Mouse (Mus musculus) CH12.LX (cell line): ENCODE measurements around the gene Gtpbp4. TPM values are rescaled to one million over a fixed set of nuclear protein-coding genes. Genes with fewer than 3 reads are reported as not detected.
"Not testable (repeated sequence)": the region's sequence is repeated elsewhere in the genome, so short reads cannot be mapped to it uniquely, and the experiment has no call there.

ENCODE experiments used
- DNase-seq: peaks from one replicate; pipeline ENCODE4 v3.0.0-alpha.2; 2013; ENCODE audit errors: extremely low read depth
- H3K27ac ChIP-seq: 2 replicates; pipeline ENCODE4 v1.5.1; 2012; ENCODE audit warnings: low read depth, mild to moderate bottlenecking, control low read depth, moderate library complexity; ENCODE audit not compliant: insufficient read depth
- H3K27me3 ChIP-seq: replicated peaks from 2 replicates; pipeline ENCODE3; 2012; ENCODE audit warnings: inconsistent platforms
- H3K36me3 ChIP-seq, 2 experiments: replicated peaks in 1 of 2; 2 replicates each; pipeline versions ENCODE3 to v1.6.1; 2012; ENCODE audit warnings: inconsistent platforms in 1 of 2, low read length in 1 of 2, mild to moderate bottlenecking in 1 of 2, mixed read lengths in 1 of 2, moderate library complexity in 1 of 2; ENCODE audit not compliant: control insufficient read depth in 1 of 2, insufficient read depth in 1 of 2
- H3K4me1 ChIP-seq, 2 experiments: 2 replicates each; pipeline ENCODE4 v1.6.1; 2012; ENCODE audit warnings: inconsistent platforms in 1 of 2, moderate library complexity in 1 of 2; ENCODE audit not compliant: insufficient read depth in 2 of 2, control insufficient read depth in 1 of 2
- H3K4me2 ChIP-seq: 2 replicates; pipeline ENCODE4 v1.6.1; 2012; ENCODE audit warnings: low read depth, mild to moderate bottlenecking, control low read depth; ENCODE audit not compliant: poor library complexity, insufficient read depth, severe bottlenecking
- H3K4me3 ChIP-seq, 3 experiments: fragments of 150-350 bp in 1 of 3; sonication (generic) in 1 of 3; replicated peaks in 1 of 3; 2 replicates each; pipeline versions ENCODE3 to v1.5.1; 2011 to 2012; ENCODE audit warnings: low read depth in 2 of 3, low read length in 2 of 3, mild to moderate bottlenecking in 2 of 3, moderate library complexity in 2 of 3, control low read depth in 1 of 3, improper control_type of control experiment in 1 of 3, inconsistent platforms in 1 of 3, mixed read lengths in 1 of 3; ENCODE audit not compliant: poor library complexity in 1 of 3
- H3K79me2 ChIP-seq: replicated peaks from 2 replicates; pipeline ENCODE4 v1.6.1; 2012; ENCODE audit warnings: mild to moderate bottlenecking, moderate library complexity; ENCODE audit not compliant: control insufficient read depth, poor library complexity, insufficient read depth, severe bottlenecking; ENCODE audit errors: extremely low read depth
- H3K9ac ChIP-seq: 2 replicates; pipeline ENCODE4 v1.6.1; 2012; ENCODE audit warnings: low read depth, mild to moderate bottlenecking, control low read depth, moderate library complexity; ENCODE audit not compliant: insufficient read depth
- H3K9me3 ChIP-seq: replicated peaks from 2 replicates; pipeline ENCODE3; 2012; ENCODE audit warnings: low read length, inconsistent platforms, mixed read lengths
- dilution Hi-C: fragments of 300-500 bp; cut with MboI; formaldehyde crosslinking; loops from 2 replicates; pipeline ENCODE4 v1.14.3; 2020; ENCODE audit warnings: low sequenced_read_pairs; ENCODE audit not compliant: extremely low pct_unique_long_range_greater_than_20kb, extremely low pct_ligation_motif_present
- in situ Hi-C: fragments of 300-500 bp; cut with MboI; formaldehyde crosslinking; loops from 3 replicates; pipeline ENCODE4 v1.14.3; 2019; ENCODE audit warnings: low sequenced_read_pairs, low pct_ligation_motif_present, low pct_unique_long_range_greater_than_20kb, mixed read lengths
- polyA plus RNA-seq: library from polyadenylated mRNA; unstranded; fragments of >175 nt; gene quantifications from 2 replicates; pipeline ENCODE4 v1.2.1, GENCODE M21; 2012; ENCODE audit warnings: low read depth; ENCODE audit not compliant: insufficient read length
- total RNA-seq, 2 experiments: library from RNA; depleted of rRNA; stranded (reverse); fragments of 300-350 nt in 1 of 2; fragments of >200 nt in 1 of 2; gene quantifications; 2 replicates each; pipeline ENCODE4 v1.2.3; 2012 to 2014

Gene Gtpbp4
- total and polyA plus RNA-seq, 3 experiments = 92.1 to 174 (median 116) TPM

DNA sequence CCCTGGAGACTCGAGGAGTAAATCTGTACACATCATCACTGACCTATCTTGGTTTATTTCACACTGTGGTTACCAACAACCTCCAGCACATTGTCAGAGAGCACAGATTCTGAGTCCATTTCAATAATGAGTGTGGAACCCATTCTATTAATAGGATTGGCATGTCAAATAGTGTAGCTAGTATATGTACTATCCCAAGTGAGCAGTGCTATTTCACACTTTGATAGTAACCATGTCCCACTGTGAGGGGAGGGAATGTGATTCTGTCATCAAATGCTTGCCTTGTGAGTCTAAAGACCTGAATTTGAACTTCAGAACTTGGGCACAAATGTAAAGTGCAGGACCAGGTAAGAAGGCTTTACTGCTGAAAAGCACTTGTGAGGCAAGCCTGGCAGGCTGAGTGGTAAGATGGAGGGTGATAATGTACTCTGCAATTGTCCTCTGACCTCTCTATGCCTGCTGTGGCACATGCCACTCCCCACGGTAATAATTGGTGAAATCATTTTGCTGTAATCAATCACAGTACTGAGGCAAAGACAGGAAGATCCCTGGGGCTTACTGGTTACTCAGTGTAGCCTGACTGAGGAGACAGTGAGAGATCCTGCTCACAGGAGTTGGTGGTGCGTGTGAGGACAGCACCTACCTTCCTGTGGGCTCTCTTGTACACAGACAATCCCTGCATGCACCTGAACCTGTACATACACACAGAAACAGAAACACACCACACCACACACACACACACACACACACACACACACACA, 34.6 kb downstream of the Gtpbp4 start:
- H3K4me1 ChIP-seq, H3K79me2 ChIP-seq, DNase-seq, H3K27ac ChIP-seq, H3K36me3 ChIP-seq, H3K4me3 ChIP-seq, dilution Hi-C loops, H3K9ac ChIP-seq, H3K4me2 ChIP-seq, H3K27me3 ChIP-seq, H3K9me3 ChIP-seq, in situ Hi-C loops: not testable (repeated sequence)

DNA sequence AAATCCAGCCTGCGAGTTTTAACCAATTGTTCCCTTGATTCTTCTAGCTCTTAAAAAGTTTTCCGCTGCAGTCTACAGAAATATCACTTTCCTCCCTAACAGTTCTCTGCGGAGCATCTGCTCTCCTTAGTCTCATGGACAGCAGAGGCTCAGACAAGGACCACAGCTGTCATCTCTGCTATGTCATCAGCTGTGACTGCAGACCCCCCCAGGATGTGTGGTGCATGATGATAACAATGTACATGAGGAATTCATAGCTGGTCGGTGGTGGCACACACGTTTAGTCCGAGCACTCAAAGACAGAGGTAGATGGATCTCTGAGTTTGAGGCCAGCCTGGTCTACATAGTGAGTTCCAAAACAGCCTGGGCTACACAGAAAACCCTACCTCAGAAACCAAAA, 36.3 kb downstream of the Gtpbp4 start:
- H3K4me3 ChIP-seq, H3K9me3 ChIP-seq, H3K36me3 ChIP-seq, in situ Hi-C loops, H3K4me1 ChIP-seq, H3K9ac ChIP-seq, dilution Hi-C loops, H3K27me3 ChIP-seq, DNase-seq, H3K4me2 ChIP-seq, H3K27ac ChIP-seq, H3K79me2 ChIP-seq: not testable (repeated sequence)

DNA sequence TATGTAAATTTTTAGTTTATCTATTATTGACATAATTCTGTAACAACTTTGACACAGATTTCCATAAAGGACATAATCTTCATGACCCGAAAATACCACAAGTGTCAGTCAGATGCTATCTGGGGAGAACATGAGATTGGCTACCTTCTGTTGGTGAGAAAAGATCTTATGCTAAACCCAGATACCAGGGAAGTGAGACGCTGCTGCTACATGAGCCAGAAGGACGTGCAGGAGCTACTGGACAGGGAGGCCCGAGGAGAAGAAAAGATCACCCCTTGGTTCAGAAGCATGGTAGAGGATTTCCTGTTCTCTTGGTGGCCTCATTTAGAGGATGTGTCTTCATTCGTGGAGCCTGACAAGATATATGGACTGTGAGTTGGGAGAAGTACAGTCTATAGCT, 36.8 kb downstream of the Gtpbp4 start:
- H3K9me3 ChIP-seq, in situ Hi-C loops, dilution Hi-C loops, H3K79me2 ChIP-seq, H3K4me1 ChIP-seq, H3K4me3 ChIP-seq, H3K27ac ChIP-seq, H3K27me3 ChIP-seq, H3K4me2 ChIP-seq, H3K9ac ChIP-seq, DNase-seq, H3K36me3 ChIP-seq: not testable (repeated sequence)

DNA sequence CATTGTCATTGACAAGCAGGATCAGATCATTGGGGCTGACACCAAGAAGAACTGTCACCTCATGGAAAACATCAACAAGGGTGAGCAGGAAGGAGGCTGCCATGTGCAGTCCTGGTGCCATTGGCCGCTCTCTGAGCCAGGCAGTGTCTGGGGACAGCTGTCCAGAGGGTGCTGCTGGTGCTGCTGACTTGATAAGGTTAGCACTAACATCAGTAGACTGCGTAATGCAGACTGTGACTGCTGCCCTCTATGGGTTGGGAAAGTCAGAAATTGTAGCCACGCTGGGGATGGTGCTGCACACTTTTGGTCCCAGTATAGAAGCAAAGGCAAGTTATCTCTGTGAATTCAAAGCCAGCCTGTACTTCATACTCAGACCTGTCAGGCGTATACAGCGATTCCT, 39.0 kb downstream of the Gtpbp4 start:
- H3K4me3 ChIP-seq, dilution Hi-C loops, H3K4me1 ChIP-seq, H3K4me2 ChIP-seq, H3K27ac ChIP-seq, DNase-seq, H3K27me3 ChIP-seq, H3K79me2 ChIP-seq, H3K9me3 ChIP-seq, H3K36me3 ChIP-seq, H3K9ac ChIP-seq, in situ Hi-C loops: not testable (repeated sequence)

DNA sequence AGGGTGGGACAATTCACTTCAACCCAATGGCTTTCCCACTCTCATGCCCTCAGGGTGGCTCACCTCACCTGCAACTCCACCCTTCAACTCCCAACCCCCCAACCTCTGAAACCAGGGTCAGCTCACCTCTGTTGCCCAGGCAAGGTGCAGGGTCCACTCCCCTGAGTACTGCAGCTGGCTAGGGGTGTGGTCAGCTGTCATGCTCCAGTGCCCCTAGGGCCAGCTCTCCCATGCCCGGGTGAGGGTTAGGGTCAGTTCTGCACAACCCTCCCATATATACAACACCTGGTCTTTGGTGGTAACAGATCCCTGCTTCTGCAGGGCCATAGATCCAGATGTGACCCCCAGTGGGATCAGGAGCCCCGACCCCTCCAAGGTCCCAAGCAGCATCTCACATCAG, 40.8 kb downstream of the Gtpbp4 start:
- H3K9me3 ChIP-seq, H3K9ac ChIP-seq, in situ Hi-C loops, DNase-seq, dilution Hi-C loops, H3K27ac ChIP-seq, H3K36me3 ChIP-seq, H3K79me2 ChIP-seq, H3K4me3 ChIP-seq, H3K27me3 ChIP-seq, H3K4me1 ChIP-seq, H3K4me2 ChIP-seq: not testable (repeated sequence)

DNA sequence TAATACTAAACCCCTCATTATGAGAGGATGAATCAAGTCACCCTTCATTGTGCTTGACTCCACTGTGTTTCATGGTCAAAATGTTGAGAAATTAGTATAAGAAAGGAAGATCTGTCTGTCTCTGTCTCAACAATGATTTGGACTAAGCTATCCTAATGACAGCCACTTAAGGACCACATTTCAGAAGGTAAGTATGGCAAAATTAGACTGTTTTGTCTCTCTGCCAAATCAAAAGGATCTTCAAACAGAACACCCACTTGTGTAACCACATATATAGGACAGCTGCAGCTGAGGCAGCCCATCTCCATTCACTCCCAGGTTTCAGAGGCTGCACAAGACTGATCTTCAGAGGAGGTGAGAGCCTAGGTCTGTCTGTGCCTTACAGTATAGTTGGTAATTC, 43.3 kb downstream of the Gtpbp4 start, which contains the start of gene Idi2:
Gene Idi2 (plus strand): TSS at position 301 of the 400 bp plus-strand sequence.
- H3K9ac ChIP-seq, in situ Hi-C loops, DNase-seq, H3K4me1 ChIP-seq, H3K4me2 ChIP-seq, H3K27ac ChIP-seq, H3K79me2 ChIP-seq, H3K9me3 ChIP-seq, dilution Hi-C loops, H3K4me3 ChIP-seq, H3K36me3 ChIP-seq, H3K27me3 ChIP-seq: not testable (repeated sequence)
